Mouse (Mus musculus): ENCODE measurements around the gene Glt6d1.

The Glt6d1 gene

DNA sequence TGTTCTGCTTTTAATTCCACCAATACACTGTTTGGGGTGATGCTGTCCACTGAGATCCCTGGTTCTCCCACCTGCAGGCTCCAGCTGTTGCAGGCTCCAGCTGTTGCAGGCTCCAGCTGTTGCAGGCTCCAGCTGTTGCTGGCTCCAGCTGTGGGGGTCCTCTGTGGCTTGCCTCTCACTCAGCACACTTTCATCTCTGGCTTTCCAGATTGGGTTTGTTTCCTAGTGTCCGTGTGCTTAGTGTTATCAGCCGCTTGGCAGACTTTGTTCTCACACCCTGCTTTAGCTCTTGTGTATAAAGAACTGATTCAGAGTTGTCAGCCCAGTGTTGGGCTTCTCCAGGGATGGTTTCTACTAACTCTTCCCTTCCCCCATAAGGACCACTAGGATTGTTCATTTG is 18.0 kb downstream of the Glt6d1 start:
- DNase-seq (ENCODE audit: low spot score in 2 of 2): no peak

DNA sequence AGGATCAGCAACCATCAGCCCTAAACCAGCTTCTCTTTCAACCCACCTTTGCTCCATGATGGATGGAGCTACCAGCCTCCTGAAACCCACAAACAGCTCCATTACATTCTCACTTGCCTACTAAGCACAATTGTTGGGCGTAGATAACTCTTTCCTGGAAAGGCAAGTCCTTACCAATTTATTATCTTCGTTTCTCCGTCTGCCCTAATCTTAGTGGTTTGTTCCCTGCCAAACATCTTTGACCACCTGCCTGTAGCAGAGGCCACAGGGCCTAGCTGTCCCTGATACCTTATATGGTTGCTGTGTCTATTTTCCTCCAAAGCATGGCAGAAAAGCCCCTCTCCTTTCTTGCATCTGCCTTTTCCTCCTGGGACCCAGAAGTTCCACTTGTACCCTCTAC is 26.6 kb downstream of the Glt6d1 start:
- DNase-seq (ENCODE audit: low spot score in 2 of 2): no peak

DNA sequence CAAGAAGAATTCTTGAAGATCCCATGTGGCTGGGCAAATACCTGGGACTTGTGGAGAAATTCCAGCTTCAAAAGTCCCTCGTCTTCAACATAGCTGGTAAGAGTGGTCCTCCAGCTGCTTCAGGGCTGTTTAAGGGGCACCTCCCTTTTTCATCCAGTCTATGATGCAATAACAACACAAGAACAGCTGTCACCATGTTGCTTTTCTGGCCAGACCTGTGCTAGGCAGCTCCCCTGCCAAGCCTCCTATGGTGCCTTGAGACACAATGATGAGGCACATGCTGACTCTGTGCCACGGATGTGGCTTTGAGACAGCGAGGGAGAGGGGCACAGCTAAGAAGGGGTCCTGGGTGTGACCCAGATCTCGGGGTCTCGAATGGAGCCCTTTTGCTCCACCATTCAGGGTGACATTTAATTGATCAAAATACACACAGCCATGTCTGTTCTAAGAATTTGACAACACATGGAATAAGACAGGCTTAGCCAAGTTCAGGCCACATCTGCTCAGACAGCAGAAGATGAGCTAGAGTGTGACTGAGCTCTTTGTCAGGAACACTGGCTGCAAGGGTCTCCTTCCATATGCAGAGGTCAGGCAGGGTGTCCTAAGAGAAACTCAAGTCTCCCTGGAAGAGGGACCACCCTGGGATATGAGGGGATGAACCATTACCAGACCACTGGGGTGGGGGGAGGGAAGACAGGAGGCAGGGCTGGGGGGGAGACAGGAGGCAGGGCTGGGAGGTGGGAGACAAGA is 29.9 kb downstream of the Glt6d1 start:
- peak in 1 of 2 experiments; percentile 3 for DNase-seq (ENCODE audit: low spot score in 2 of 2)

DNA sequence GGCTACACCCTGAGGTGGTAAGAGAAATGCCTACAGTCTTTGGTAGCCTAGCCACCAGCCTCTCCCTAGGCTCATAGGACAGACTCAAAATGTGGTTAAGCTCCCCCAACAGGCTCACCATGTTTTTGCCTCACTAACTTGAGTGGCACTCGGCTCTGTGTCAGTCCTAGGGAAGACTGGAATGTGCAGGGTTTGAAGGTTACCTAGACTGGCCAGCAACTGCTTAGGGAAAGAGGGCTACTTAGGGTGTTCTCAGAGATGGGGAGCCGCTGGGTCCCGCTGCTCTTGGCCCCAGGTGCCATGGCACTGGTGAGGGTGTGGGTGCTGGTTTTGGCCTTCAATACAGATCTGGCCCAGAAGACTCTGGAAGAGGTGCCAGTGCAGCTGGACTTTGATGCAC is 33.7 kb downstream of the Glt6d1 start, which contains the start of gene Gm13539:
TSS of gene Gm13539 (plus strand) at position 301 of the 400 bp plus-strand sequence.
- no peak for DNase-seq (ENCODE audit: low spot score in 2 of 2)

DNA sequence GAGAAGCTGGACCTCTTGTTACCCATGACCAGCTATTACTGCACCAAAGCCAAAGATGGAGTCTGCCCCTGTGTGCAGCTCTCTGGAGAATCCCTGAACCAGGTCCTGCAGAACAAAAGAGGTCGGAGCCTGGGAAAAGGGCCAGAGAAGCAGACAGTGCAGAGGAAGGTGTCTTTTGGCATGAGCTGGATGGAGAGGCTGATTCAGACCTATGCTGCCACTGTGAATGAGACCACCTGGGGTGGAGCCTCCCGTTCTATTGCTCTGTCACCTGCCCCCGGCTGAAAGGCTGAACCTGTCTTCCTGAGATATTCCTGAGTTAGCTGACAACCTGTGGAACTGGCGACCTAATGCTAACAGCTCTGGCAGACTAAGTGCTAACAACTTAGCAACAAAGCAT is 34.7 kb downstream of the Glt6d1 start:
- DNase-seq (ENCODE audit: low spot score in 2 of 2): no peak

DNA sequence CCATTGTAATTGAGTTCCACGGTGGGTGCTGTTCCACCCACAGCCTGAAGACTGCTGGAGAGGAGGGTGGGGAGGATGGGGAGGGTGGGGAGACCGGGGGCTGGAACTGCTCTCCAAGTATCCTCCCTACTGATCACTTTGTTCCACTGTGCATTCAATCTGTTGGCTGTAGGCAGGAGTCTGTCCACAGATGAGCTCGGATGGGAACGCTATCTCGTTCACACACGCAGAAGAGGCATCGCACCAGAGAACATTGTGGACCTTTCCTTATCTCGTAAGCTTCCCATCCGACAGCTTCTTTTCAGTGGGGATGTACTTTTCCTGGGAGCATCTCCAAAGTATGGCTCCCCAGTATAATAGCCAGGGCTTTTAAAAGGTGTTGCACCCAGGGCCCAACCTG is 36.6 kb downstream of the Glt6d1 start:
- no peak for DNase-seq (ENCODE audit: low spot score in 2 of 2)

DNA sequence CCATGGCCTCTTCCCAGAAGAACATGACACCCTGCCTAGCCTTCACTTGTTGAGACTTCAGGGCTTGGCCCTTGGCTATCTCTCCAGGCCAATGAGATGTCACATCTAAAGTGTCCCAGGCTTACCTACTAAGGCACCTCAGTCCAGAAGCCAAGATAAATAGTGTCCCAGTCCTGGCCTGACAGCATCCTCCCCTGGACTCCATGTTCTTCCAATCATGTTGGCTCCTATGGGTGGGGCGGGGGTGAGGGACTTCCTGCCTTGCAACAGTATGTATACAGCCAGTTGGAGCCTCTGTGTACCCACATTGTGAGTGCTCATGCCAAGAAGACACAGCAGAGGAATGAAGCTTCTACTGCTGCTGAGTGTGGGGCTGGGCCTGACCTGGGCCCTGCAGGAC is 38.9 kb downstream of the Glt6d1 start, which contains the start of gene Lcn11:
TSS of gene Lcn11 (plus strand) at position 301 of the 400 bp plus-strand sequence.
- no peak for DNase-seq (ENCODE audit: low spot score in 2 of 2)

DNA sequence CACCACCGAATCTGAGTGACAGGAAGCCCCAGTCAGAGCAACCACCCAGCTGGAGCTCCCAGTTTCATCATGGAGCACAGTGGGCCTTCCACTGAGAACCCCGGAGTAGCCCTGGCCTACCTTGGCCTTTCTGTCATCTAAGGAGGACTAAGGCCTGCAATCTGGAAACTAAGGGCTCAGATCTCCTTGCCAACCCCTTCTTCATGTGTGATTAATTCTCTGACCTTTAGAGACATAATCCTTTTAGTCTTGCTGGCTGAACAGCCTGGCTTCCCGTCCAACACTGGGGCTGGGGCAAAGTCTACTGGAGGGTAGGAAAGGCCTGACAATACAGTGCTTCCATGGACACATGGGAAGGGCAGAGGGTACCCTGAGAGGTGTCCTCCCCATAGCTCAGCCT is 39.7 kb downstream of the Glt6d1 start:
- no peak for DNase-seq (ENCODE audit: low spot score in 2 of 2)

DNA sequence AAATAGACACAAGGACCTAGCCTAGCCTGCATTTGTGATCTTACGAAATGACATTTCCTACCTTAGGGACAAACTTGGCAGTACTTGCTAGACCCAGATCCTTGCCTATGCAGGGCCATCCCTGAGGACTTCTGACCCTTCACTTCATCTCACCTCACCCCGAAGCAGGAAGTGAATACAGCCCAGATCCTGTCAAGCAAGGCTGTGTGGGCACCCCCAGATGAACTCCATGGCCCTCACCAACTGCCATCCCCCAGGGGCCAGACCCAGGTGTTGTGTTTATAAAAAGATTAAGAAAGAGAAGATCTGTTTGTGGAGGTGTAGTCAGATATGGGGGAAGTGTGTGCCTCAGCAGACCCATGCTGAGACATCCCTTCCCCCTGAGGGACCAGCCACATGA is 41.0 kb downstream of the Glt6d1 start:
- DNase-seq (ENCODE audit: low spot score in 2 of 2): no peak

DNA sequence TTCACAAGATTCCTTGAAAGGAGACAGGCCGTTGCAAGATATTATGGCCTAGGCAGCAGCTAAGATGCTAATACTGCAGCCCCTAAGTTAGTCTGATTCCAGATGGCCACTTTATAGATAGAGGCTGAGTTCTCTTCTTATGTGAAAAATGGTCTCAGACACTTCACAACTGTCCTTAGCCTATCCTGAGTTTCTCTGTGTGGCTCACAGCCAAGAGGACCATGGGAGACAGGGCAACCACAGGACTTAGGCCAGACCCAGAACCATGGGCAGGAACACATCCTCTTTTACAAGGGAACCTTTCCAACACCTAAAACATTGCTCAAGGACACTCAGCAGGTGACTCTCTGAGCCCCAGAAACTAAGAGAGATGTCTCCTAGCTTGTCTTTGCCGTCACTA is 42.1 kb downstream of the Glt6d1 start:
- DNase-seq (ENCODE audit: low spot score in 2 of 2): no peak

DNA sequence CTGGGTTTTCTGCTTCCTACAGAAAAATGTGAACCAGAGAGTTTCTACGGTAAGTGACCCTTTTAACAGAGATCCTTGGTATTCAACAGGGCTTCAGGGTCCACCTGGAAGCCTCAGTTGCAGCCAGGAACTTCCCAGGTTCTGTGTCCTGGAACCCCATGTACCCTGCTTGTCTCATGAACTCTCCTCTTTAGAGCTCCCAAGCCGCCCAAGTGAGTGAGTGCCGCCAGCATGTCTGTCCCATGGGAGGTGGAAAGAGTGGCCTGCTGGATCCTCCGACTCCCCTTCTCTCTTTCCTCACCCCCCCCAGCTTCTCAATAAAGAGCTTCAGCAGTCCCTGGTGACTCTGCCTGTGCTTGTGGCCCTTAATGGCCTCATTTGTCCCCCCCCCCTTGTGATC is 47.9 kb downstream of the Glt6d1 start:
- DNase-seq (ENCODE audit: low spot score in 2 of 2): no peak

DNA sequence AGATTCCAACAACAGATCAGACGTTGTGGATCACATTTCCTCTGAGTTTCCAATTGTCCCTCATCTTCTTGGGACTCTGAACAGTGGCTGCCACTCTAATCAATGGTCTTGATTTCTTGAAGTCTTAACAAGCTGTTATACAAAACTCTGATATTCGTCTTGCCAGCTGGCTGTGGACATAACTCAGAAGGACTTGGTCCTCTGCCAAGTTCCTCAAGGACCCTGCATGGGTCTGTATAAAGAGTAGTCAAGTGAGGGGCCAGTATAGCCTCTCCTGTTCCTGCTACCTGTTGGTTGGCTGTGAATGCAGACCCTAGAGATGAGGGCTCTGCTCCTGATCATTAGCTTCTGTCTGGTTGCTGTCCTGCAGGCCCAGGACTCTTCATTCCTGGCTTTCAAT is 50.4 kb downstream of the Glt6d1 start, which contains the start of gene Lcn3:
TSS of gene Lcn3 (plus strand) at position 301 of the 400 bp plus-strand sequence.
- no peak for DNase-seq (ENCODE audit: low spot score in 2 of 2)

DNA sequence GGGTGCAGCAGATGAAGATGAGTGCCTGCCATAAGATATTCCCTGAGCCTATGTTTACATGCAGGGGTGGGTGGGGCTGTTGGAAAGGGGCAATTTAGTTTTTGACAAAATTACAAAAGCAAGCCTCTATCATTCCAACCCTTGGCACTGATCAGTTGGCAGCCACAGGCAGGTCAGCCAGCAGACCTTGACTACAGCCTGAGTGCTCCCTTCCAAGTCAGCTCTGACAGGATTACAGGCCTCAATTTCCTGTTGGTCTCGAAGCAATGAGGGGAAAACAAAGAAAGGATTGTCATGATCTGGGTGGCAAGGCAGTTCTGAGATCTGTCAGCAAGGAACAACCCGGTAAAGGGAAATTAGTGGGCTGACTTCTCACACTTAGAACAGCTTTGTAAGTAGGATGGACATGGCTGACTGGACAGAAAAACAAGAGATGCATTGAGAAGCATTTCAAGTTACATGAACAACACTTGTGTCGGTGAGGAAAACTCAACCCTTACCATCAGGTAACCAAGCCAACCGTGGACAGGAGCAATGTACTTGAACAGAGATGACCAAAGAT is 57.5 kb downstream of the Glt6d1 start:
- DNase-seq (ENCODE audit: low spot score in 2 of 2): no peak

DNA sequence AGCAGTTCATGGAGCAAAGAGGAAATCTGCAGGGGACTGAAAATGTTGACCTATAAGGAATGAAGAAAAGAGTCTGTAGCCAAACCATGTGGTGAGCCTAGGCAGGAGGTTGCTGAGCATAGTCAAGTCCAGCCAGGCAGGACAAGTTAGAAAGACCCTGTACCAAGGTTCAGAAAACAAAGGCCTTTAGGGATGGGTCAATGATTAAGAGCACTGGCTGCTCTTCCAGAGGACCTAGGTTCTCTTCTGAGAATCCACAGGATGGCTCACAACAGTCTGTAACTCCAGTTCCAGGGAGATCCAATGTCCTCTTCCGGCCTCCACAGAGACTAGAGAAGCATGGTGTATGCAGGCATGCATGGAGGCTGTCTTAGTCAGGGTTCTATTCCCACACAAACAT is 61.4 kb downstream of the Glt6d1 start:
- no peak for DNase-seq (ENCODE audit: low spot score in 2 of 2)

Measured in spleen, postnatal 10 days (tissue).